Mouse (Mus musculus) liver, adult 2 months (tissue): ENCODE results near the gene Fat3. TPM values are rescaled to one million over a fixed set of nuclear protein-coding genes. Genes with fewer than 3 reads are reported as not detected.

Experiments used
- DNase-seq: peaks from one replicate; pipeline ENCODE4 v3.0.0-alpha.2; 2011; ENCODE audit warnings: low read depth, low spot score; ENCODE audit errors: extremely low read depth
- H3K27ac ChIP-seq: fragments of 200-500 bp; replicated peaks from 2 replicates; pipeline ENCODE4 v1.5.1; 2012; ENCODE audit warnings: low read depth, mild to moderate bottlenecking, control low read depth, inconsistent platforms, low read length; ENCODE audit not compliant: insufficient read depth
- H3K27me3 ChIP-seq: fragments of 200-500 bp; 2 replicates; pipeline ENCODE4 v1.6.1; 2012; ENCODE audit warnings: mild to moderate bottlenecking, moderate library complexity, low read length, inconsistent platforms; ENCODE audit not compliant: control insufficient read depth, insufficient read depth
- H3K36me3 ChIP-seq: fragments of 200-500 bp; 2 replicates; pipeline ENCODE4 v1.6.1; 2012; ENCODE audit warnings: low read length, inconsistent platforms; ENCODE audit not compliant: control insufficient read depth, insufficient read depth
- H3K4me1 ChIP-seq: fragments of 200-500 bp; 2 replicates; pipeline ENCODE4 v1.6.1; 2011; ENCODE audit warnings: low read length; ENCODE audit not compliant: control insufficient read depth, insufficient read depth
- H3K4me3 ChIP-seq: fragments of 200-500 bp; 2 replicates; pipeline ENCODE4 v1.5.1; 2011; ENCODE audit warnings: low read depth, mild to moderate bottlenecking, control low read depth, low read length, moderate library complexity; ENCODE audit not compliant: insufficient read depth
- H3K79me2 ChIP-seq: fragments of 200-500 bp; 2 replicates; pipeline ENCODE4 v1.6.1; 2012; ENCODE audit warnings: inconsistent platforms, mild to moderate bottlenecking, low read length, moderate library complexity; ENCODE audit not compliant: control insufficient read depth, insufficient read depth
- H3K9ac ChIP-seq: fragments of 200-500 bp; 2 replicates; pipeline ENCODE4 v1.6.1; 2012; ENCODE audit warnings: low read depth, mild to moderate bottlenecking, control low read depth, inconsistent platforms, low read length
- CTCF ChIP-seq: fragments of 200-500 bp; IDR thresholded peaks from 2 replicates; pipeline ENCODE4 v1.5.1; 2011; ENCODE audit warnings: low read depth, low read length, control low read depth
- POLR2A ChIP-seq: fragments of 200-500 bp; IDR thresholded peaks from 2 replicates; pipeline ENCODE4 v1.6.1; 2011; ENCODE audit warnings: low read length, control low read depth; ENCODE audit not compliant: insufficient read depth; ENCODE audit errors: extremely low read depth
- WGBS: fragments of 180-500 bp; shearing (Covaris S2); methylation state at CpG from one replicate; pipeline ENCODE4 v1.1.7; 2018; 5-methylcytosine and 5-hydroxymethylcytosine counted together
- polyA plus RNA-seq: library from polyadenylated mRNA; depleted of rRNA; stranded (reverse); fragments of >200 nt; gene quantifications from 2 replicates; pipeline ENCODE4 v1.2.3, GENCODE M21; 2012
- total RNA-seq: library from RNA; depleted of rRNA; stranded (reverse); fragments of >200 nt; gene quantifications from 2 replicates; pipeline ENCODE4 v1.2.3, GENCODE M21; 2014

Gene Fat3
- total and polyA plus RNA-seq, 2 experiments, result 0.09 TPM; not detected in 1

GRCm38 (mm10) chr9:16428589-16428988 lies 72.5 kb downstream of the Fat3 start:
- no peak for DNase-seq
- Histone ChIP-seq H3K4me1 (no peaks in the 10 kb centered on the region), H3K27me3 (no peaks in the 10 kb centered on the region), H3K36me3 (no peaks in the 10 kb centered on the region), H3K9ac (no peak overlapping the region), H3K27ac (no peak overlapping the region), H3K4me3 (no peak overlapping the region), H3K79me2 (no peaks in the 10 kb centered on the region)
- TF ChIP-seq CTCF (no peak), POLR2A (no peak)
- 87% methylated on average over 5 of the region's 5 CpGs for WGBS

GRCm38 (mm10) chr9:16422707-16423106 lies 78.4 kb downstream of the Fat3 start:
- no peak overlapping the region for H3K27ac ChIP-seq
- TF ChIP-seq CTCF (no peak), POLR2A (no peak)
- WGBS, result 84% methylated on average over 2 of the region's 2 CpGs

GRCm38 (mm10) chr9:16402815-16403214 lies 98.3 kb downstream of the Fat3 start:
- H3K4me1 ChIP-seq, result no peaks in the 10 kb centered on the region
- WGBS, result 88% methylated on average over 3 of the region's 3 CpGs

More at GRCm38 (mm10) chr9:16422707-16423106, 78.4 kb downstream of the Fat3 start:
- Histone ChIP-seq H3K36me3 (no peaks in the 10 kb centered on the region), H3K27me3 (no peaks in the 10 kb centered on the region), H3K9ac (no peak overlapping the region), H3K79me2 (no peaks in the 10 kb centered on the region), H3K4me1 (no peaks in the 10 kb centered on the region), H3K4me3 (no peak overlapping the region)
- DNase-seq, result no peak

GRCm38 (mm10) chr9:16398734-16399686 lies 102.1 kb downstream of the Fat3 start:
- DNase-seq, result no peak
- Histone ChIP-seq H3K36me3 (no peaks in the 10 kb centered on the region), H3K79me2 (no peaks in the 10 kb centered on the region), H3K27me3 (no peaks in the 10 kb centered on the region), H3K9ac (no peak overlapping the region), H3K4me1 (no peaks in the 10 kb centered on the region), H3K27ac (no peak overlapping the region), H3K4me3 (no peak overlapping the region)
- no peak for TF ChIP-seq POLR2A
- no peak for TF ChIP-seq CTCF
- 58% methylated on average over 6 of the region's 6 CpGs for WGBS

More at GRCm38 (mm10) chr9:16402815-16403214, 98.3 kb downstream of the Fat3 start:
- TF ChIP-seq POLR2A (no peak), CTCF (no peak)
- no peaks in the 10 kb centered on the region for H3K36me3 ChIP-seq
- DNase-seq, result no peak
- H3K27ac ChIP-seq, result no peak overlapping the region
- no peaks in the 10 kb centered on the region for H3K79me2 ChIP-seq
- H3K9ac ChIP-seq, result no peak overlapping the region
- no peaks in the 10 kb centered on the region for H3K27me3 ChIP-seq
- no peak overlapping the region for H3K4me3 ChIP-seq

GRCm38 (mm10) chr9:16389141-16389540 lies 111.9 kb downstream of the Fat3 start:
- WGBS, result 63% methylated on average over 4 of the region's 4 CpGs
- Histone ChIP-seq H3K4me3 (no peak overlapping the region), H3K79me2 (no peaks in the 10 kb centered on the region), H3K27me3 (no peaks in the 10 kb centered on the region), H3K27ac (no peak overlapping the region), H3K4me1 (no peaks in the 10 kb centered on the region), H3K36me3 (no peaks in the 10 kb centered on the region), H3K9ac (no peak overlapping the region)
- no peak for DNase-seq
- TF ChIP-seq CTCF, result no peak
- no peak for TF ChIP-seq POLR2A

GRCm38 (mm10) chr9:16387527-16387926 lies 113.6 kb downstream of the Fat3 start:
- Histone ChIP-seq H3K4me1 (no peaks in the 10 kb centered on the region), H3K79me2 (no peaks in the 10 kb centered on the region), H3K9ac (no peak overlapping the region), H3K36me3 (no peaks in the 10 kb centered on the region), H3K4me3 (no peak overlapping the region), H3K27ac (no peak overlapping the region), H3K27me3 (no peaks in the 10 kb centered on the region)
- no peak for DNase-seq
- no peak for TF ChIP-seq CTCF
- TF ChIP-seq POLR2A, result no peak
